Mouse (Mus musculus) hindbrain, embryonic 15.5 days (tissue): ENCODE measurements at regions not wholly inside any gene's neighbourhood (a gene's known extent, or its start where the extent isn't known, plus 50 kb on each side); places are given as distances from the start of the nearest gene placed in this dataset.
A peak's percentile ranks its signal among the peaks of the same experiment; 100 is the strongest.

Experiments
- ATAC-seq: fragments of 200-750 bp; cut with Nextera tagmentation; 2 replicates; pipeline ENCODE4 v1.8.0; 2017; ENCODE audit warnings: low read depth, moderate number of reproducible peaks, moderate TSS enrichment; ENCODE audit not compliant: low FRiP score
- H3K27ac ChIP-seq: fragments of 300-500 bp; sonication (generic); replicated peaks from 2 replicates; pipeline ENCODE4 v1.5.1; 2015; ENCODE audit warnings: mild to moderate bottlenecking, inconsistent platforms
- H3K27me3 ChIP-seq: fragments of 300-500 bp; sonication (generic); 2 replicates; pipeline ENCODE4 v1.6.1; 2015; ENCODE audit warnings: control low read depth, inconsistent platforms
- H3K36me3 ChIP-seq: fragments of 300-500 bp; sonication (generic); 2 replicates; pipeline ENCODE4 v1.6.1; 2015; ENCODE audit warnings: control low read depth, inconsistent platforms
- H3K4me1 ChIP-seq: fragments of 300-500 bp; sonication (generic); replicated peaks from 2 replicates; pipeline ENCODE4 v1.6.1; 2015; ENCODE audit warnings: control low read depth, inconsistent platforms
- H3K4me2 ChIP-seq: fragments of 300-500 bp; sonication (generic); 2 replicates; pipeline ENCODE4 v1.6.1; 2015; ENCODE audit warnings: moderate library complexity, mild to moderate bottlenecking, inconsistent platforms
- H3K4me3 ChIP-seq: fragments of 300-500 bp; sonication (generic); 2 replicates; pipeline ENCODE4 v1.5.1; 2015; ENCODE audit warnings: mild to moderate bottlenecking, inconsistent platforms
- H3K9ac ChIP-seq: fragments of 300-500 bp; sonication (generic); 2 replicates; pipeline ENCODE4 v1.6.1; 2015; ENCODE audit warnings: inconsistent platforms
- H3K9me3 ChIP-seq: fragments of 300-500 bp; sonication (generic); 2 replicates; pipeline ENCODE4 v1.6.1; 2016; ENCODE audit warnings: control low read depth, inconsistent platforms
- WGBS: fragments of 180-500 bp; shearing (Covaris S2); methylation state at CpG from one replicate; pipeline ENCODE4 v1.1.7; 2015; 5-methylcytosine and 5-hydroxymethylcytosine counted together

DNA sequence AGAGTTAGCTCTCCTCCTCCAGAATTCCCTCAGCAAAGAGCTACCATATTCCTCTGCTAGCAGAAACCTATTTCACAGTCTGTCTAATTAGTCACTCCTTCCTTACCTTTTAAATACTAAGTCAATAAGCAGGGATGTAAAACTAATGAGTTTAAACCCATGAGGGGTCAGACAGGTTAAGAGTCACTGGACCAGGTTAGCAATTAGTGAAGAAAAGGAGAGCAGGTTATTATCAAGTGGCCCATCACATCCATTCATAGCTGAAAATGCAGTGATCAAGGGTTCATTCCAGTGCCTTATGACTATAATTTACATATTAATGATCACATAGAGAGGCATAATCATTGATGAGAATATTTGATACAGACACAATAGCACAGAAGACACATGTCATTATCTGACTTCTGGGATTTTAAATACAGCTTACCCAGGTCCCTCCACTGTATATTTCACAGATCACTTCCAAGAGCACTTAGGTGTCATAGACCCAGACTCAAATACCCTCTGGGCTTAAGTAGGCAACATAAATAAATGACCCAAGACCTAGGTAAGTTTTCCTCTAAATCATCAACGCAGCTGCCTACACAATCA lies 355.4 kb upstream of the Rgma start:
- ATAC-seq, result no peak
- WGBS, result 37% methylated on average over 1 of the region's 1 CpGs

DNA sequence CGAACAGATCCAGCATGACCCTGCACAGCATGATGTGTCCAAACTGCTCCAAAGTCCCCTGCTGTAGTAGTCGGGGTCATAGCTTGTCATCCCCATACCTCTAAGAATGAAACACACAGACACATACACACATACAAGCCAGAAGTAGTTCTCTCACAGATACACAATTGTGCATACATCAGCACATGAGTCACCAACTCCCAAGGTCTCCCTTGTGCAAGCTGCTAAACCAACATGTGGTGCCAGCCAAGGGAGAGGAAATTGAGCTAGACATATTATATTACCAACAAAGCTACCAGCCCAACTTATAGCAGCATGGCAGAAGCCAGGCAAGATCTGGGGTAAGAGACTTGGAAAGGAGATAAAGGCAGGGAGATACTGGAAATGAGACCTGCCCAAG lies 353.5 kb upstream of the Rgma start:
- WGBS, result 76% methylated on average over 2 of the region's 2 CpGs
- Histone ChIP-seq H3K4me2 (no peak overlapping the region), H3K27ac (no peak overlapping the region), H3K9ac (no peak overlapping the region), H3K4me1 (peaks cover 5% of the 10 kb centered on the region; the same call in 1 of the 2 replicates), H3K9me3 (no peaks in the 10 kb centered on the region), H3K36me3 (no peaks in the 10 kb centered on the region), H3K4me3 (no peak overlapping the region), H3K27me3 (no peaks in the 10 kb centered on the region)
- ATAC-seq, result no peak

More for the DNA sequence above, 355.4 kb upstream of the Rgma start:
- Histone ChIP-seq H3K9ac (no peak overlapping the region), H3K27me3 (no peaks in the 10 kb centered on the region), H3K4me2 (no peak overlapping the region), H3K36me3 (no peaks in the 10 kb centered on the region), H3K9me3 (no peaks in the 10 kb centered on the region), H3K4me3 (no peak overlapping the region), H3K4me1 (peaks cover 5% of the 10 kb centered on the region; the same call in 1 of the 2 replicates), H3K27ac (no peak overlapping the region)

DNA sequence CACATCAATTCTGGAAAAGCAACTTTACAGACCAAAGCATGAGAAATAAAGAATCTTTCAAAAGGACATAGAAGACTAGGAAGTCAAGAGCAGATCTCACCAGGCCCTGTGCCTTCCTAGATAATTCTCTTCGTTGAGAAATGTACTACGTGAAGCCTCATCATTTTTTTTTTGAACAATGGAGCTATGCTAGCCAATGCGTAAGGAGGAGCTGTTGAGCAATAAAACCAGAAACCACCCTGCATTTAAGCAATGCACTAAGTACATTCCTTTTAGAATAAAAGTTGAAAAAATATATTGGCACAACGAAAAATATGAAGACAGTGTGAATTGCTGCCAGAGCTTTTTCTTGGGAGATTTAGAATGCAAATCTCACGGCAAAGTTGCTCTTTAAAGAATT lies 349.7 kb upstream of the Rgma start:
- 70% methylated on average over 5 of the region's 5 CpGs for WGBS
- Histone ChIP-seq H3K9me3 (no peaks in the 10 kb centered on the region), H3K4me1 (no peaks in the 10 kb centered on the region), H3K4me2 (no peak overlapping the region), H3K4me3 (no peak overlapping the region), H3K36me3 (no peaks in the 10 kb centered on the region), H3K9ac (no peak overlapping the region), H3K27ac (no peak overlapping the region), H3K27me3 (no peaks in the 10 kb centered on the region)
- no peak for ATAC-seq

DNA sequence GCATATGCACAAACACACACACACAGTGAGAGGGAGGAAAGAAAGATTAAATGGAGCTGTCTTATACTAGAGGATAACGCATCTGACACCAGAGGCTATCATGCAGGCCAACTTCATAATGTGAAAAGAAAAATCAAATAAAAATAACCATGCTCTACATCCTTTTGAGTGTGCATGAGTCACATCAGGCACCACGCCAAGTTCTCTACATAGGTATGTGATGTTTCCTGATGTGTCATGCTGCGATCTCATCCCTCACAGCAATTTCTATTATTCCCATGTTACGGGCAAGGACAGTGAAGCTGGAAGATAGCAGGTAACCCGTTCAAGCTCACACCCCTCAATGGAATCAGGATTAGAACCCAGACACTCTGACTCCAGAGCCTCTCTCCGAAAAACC lies 346.4 kb upstream of the Rgma start:
- Histone ChIP-seq H3K4me2 (no peak overlapping the region), H3K4me1 (0 out of 2 replicates have a peak, but pooled peaks cover 7% of the 10 kb centered on the region), H3K27ac (no peak overlapping the region), H3K9me3 (no peaks in the 10 kb centered on the region), H3K4me3 (no peak overlapping the region), H3K9ac (no peak overlapping the region), H3K27me3 (no peaks in the 10 kb centered on the region), H3K36me3 (no peaks in the 10 kb centered on the region)
- ATAC-seq, result no peak
- WGBS, result 96% methylated on average over 6 of the region's 6 CpGs

DNA sequence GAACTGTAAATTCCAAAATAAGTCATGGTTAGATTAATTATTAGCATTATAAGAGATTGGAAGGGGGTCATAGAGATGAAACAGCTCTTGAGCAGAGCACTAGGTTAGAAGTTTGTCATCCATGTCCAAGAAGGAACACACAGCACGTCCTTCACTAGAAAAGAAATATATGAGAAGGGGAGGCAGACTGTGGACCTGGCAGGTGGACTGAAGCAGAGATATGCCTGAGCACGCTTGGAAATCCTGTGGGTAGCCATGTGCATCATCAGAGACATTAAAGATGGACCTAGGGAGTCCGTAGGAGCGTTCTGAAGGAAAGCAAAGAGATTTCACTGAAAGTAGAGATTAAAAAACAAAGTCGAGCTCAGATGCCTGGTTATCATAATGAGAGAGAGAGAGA lies 343.9 kb upstream of the Rgma start:
- H3K4me1 ChIP-seq, result 0 out of 2 replicates have a peak, but pooled peaks cover 7% of the 10 kb centered on the region
- H3K27me3 ChIP-seq, result no peaks in the 10 kb centered on the region
- no peak for ATAC-seq
- no peaks in the 10 kb centered on the region for H3K9me3 ChIP-seq
- no peak overlapping the region for H3K27ac ChIP-seq
- no peak overlapping the region for H3K4me2 ChIP-seq
- H3K4me3 ChIP-seq, result no peak overlapping the region
- 87% methylated on average over 5 of the region's 5 CpGs for WGBS
- no peak overlapping the region for H3K9ac ChIP-seq
- no peaks in the 10 kb centered on the region for H3K36me3 ChIP-seq

DNA sequence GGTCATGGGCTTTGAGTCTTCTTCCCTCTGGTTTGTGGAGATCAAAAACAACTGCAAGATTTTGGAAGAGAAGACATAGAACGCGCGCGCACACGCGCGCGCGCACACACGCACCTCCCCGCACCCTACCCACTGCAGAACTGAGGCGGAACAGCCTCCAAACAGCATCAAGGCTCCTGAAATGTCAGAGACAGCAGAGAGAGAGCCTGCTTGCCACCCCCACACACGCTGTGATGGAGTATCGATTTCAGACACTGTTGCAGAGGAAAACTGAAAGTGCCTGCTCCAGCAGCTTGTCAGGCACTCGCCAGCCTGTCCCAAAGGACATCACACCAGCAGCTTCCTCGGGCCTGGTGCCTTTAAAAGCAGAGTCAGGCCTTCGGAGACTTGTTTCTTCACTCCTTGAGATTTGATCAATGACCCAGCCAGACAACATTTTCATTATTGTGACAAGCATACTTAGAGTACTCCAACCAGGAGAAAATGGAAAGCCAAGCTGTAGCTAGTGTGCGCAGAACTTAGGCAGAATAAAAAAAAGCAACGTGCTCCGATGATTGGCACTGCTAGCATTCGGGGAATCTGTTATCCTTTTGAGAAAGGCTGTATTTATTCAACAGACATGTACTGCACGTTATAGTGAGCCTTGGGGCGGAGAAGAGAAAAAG lies 342.9 kb upstream of the Rgma start:
- ATAC-seq, result peak; percentile 68; the same call in 1 of the 2 replicates
- H3K36me3 ChIP-seq, result no peaks in the 10 kb centered on the region
- H3K27me3 ChIP-seq, result no peaks in the 10 kb centered on the region
- H3K4me2 ChIP-seq, result no peak overlapping the region
- 69% methylated on average over 23 of the region's 23 CpGs for WGBS
- H3K4me1 ChIP-seq, result peaks cover 15% of the 10 kb centered on the region; the same call in 1 of the 2 replicates
- no peak overlapping the region for H3K9ac ChIP-seq
- H3K27ac ChIP-seq, result peak overlapping the region; percentile 9; the same call in 1 of the 2 replicates
- no peak overlapping the region for H3K4me3 ChIP-seq
- no peaks in the 10 kb centered on the region for H3K9me3 ChIP-seq

DNA sequence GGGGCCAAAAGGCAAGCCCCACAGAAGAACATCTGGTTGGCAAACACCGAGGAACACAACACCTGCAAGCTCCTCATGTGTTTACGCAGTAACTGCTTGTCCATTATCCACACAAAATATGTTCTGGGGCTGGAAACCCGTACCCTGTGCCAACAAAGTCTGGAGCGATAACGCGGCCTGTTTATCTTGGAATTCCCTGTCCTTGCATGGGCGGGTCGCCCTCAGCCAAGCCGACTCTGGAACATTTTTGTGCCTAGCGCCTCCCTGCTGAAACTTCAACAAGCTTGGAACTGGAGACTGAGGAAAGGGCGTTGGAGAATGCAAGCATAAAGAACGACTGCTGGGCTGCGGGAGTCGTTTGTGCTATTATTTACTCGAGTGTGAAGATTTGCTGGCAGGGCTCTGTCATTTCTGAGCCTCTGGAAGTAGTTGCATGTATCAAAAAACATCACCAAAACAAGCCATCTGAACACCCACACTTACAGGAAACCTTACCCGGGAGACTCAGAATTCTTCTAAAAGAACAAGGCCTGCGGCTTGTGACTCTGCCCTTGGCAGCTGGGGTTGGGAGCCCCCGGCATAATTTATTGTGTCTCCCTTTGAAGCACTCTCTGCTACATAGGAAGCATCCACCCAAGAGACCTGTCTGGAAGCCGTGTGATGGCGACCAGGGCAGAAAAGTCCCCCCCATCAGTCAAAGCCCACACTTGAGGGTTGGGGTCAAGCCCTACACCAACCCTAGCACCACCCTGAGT lies 338.3 kb upstream of the Rgma start:
- no peak overlapping the region for H3K4me3 ChIP-seq
- 57% methylated on average over 20 of the region's 20 CpGs for WGBS
- H3K27ac ChIP-seq, result 0 out of 2 replicates have a peak overlapping the region, but pooled peaks have one; percentile 17
- H3K9ac ChIP-seq, result no peak overlapping the region
- H3K36me3 ChIP-seq, result no peaks in the 10 kb centered on the region
- H3K4me2 ChIP-seq, result no peak overlapping the region
- H3K9me3 ChIP-seq, result no peaks in the 10 kb centered on the region
- no peaks in the 10 kb centered on the region for H3K27me3 ChIP-seq
- no peak for ATAC-seq
- H3K4me1 ChIP-seq, result peaks cover 14% of the 10 kb centered on the region; the same call in 1 of the 2 replicates

DNA sequence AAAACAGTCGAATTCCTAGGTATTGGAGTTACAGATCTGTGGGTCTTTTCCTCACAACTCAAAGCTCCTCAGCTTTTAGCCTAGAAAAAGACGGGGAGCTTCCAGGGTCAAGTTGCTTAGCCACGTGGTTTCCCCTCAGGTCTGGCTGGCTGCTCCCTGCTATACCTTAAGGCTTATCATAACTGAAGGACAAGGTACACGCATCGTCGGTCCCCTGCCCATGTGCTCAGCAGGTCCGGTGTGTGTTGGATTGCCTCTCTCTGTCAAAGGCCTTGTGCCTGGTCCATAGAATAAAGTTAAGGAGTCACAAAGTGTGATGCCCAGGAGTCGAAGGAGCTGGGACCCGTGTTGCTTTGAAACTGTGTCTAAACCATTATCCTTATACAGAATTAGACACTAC lies 337.7 kb upstream of the Rgma start:
- no peak overlapping the region for H3K27ac ChIP-seq
- H3K4me3 ChIP-seq, result no peak overlapping the region
- no peaks in the 10 kb centered on the region for H3K36me3 ChIP-seq
- H3K4me2 ChIP-seq, result no peak overlapping the region
- no peaks in the 10 kb centered on the region for H3K9me3 ChIP-seq
- H3K27me3 ChIP-seq, result no peaks in the 10 kb centered on the region
- H3K9ac ChIP-seq, result no peak overlapping the region
- no peak for ATAC-seq
- H3K4me1 ChIP-seq, result peaks cover 8% of the 10 kb centered on the region; the same call in 1 of the 2 replicates
- 93% methylated on average over 9 of the region's 9 CpGs for WGBS

DNA sequence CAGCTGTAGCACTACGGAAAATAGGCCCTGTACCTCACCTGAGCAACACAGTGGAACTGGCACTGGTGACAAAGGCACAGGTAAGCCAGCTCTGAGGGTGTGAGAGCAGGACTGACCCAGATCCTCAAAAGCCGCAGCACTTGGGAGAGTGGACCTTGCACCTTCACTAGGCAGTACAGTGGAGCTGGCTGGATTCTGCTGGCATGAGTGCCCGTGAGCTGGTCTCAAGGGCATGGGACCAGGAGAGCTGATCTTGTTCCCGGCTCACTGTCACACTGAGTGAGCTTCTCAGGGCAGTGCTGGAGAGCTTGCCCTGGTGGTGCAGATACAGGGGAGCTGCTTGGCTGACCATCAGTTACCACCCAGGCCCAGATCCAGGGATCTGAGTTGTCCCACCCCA lies 335.4 kb upstream of the Rgma start:
- Histone ChIP-seq H3K9me3 (no peaks in the 10 kb centered on the region), H3K4me2 (no peak overlapping the region), H3K27me3 (no peaks in the 10 kb centered on the region), H3K4me1 (peaks cover 8% of the 10 kb centered on the region; the same call in 1 of the 2 replicates), H3K4me3 (no peak overlapping the region), H3K27ac (no peak overlapping the region), H3K9ac (no peak overlapping the region), H3K36me3 (no peaks in the 10 kb centered on the region)
- no peak for ATAC-seq
- WGBS, result 89% methylated on average over 4 of the region's 4 CpGs

DNA sequence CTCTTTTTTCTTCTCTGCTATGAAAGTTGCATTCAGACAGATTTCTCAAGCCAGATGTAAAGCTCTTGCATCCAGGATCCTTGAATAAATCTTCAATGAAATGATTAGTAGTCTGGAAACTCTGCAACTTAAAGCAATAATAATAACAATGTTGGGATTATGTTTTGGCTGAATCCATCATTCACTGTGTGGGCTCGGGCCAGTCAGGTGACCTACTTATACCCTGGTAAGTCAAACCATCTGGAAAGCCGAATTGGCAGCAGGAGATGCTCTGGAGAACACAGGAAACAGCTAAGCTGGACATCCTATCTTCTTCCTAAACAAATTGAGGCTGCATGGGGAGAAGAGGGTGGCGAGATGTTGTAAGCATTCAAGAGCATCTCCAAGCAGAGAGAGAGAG lies 331.0 kb upstream of the Rgma start:
- H3K27ac ChIP-seq, result no peak overlapping the region

DNA sequence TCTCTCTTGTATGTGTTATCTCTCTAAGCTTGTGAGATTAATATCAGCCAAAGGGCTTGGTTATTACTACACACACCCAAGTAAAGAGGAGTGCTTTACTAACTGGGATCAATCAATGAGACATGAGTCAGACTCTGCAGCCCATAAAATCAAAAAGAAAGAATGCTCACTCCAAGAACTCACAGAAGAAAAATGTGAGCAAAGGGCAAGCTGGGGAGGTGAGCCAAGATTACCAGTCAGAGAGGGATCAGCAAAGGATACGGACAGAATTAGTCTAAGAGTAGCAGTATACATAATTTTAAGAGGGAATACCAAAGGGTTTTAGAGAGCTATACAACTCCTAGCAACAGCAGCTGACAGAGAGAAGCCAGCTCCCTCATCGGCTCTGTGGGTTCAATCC lies 319.4 kb upstream of the Rgma start:
- no peaks in the 10 kb centered on the region for H3K9me3 ChIP-seq
- H3K27me3 ChIP-seq, result no peaks in the 10 kb centered on the region
- ATAC-seq, result no peak
- no peak overlapping the region for H3K9ac ChIP-seq
- H3K27ac ChIP-seq, result no peak overlapping the region
- H3K4me3 ChIP-seq, result no peak overlapping the region
- WGBS, result 76% methylated on average over 2 of the region's 2 CpGs
- H3K4me1 ChIP-seq, result no peaks in the 10 kb centered on the region
- H3K36me3 ChIP-seq, result no peaks in the 10 kb centered on the region
- H3K4me2 ChIP-seq, result no peak overlapping the region

More for the DNA sequence above, 331.0 kb upstream of the Rgma start:
- ATAC-seq, result no peak
- no peak overlapping the region for H3K4me3 ChIP-seq
- 83% methylated on average over 3 of the region's 3 CpGs for WGBS
- H3K4me1 ChIP-seq, result no peaks in the 10 kb centered on the region
- no peaks in the 10 kb centered on the region for H3K36me3 ChIP-seq
- H3K9me3 ChIP-seq, result no peaks in the 10 kb centered on the region
- H3K9ac ChIP-seq, result no peak overlapping the region
- H3K4me2 ChIP-seq, result no peak overlapping the region
- H3K27me3 ChIP-seq, result no peaks in the 10 kb centered on the region

DNA sequence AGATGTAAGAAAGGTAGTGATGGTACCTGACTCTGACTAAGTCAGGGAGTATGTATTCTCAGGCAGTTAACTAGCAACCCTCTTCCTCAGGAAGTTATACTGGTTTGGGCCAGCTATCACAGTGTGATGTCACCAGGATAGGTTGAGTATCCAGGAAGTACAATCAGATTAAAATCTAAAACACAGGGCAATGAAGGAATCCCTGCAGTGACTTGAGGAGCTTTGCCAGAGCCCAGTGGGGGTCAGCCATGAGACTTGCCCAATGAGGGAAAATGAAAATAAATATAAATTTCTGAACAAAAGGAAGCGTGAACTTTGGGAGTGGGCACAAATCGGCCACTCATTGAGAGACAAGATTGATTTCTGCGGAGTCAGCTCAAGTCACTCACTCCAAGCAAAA lies 311.8 kb upstream of the Rgma start:
- no peak overlapping the region for H3K9ac ChIP-seq
- WGBS, result 70% methylated on average over 3 of the region's 3 CpGs

More for the DNA sequence above, 311.8 kb upstream of the Rgma start:
- Histone ChIP-seq H3K36me3 (no peaks in the 10 kb centered on the region), H3K27me3 (no peaks in the 10 kb centered on the region), H3K4me1 (0 out of 2 replicates have a peak, but pooled peaks cover 4% of the 10 kb centered on the region), H3K4me2 (no peak overlapping the region), H3K27ac (no peak overlapping the region), H3K4me3 (no peak overlapping the region), H3K9me3 (no peaks in the 10 kb centered on the region)
- no peak for ATAC-seq
